ENCODE assay signal across 29 mouse cellular contexts in the genomic region with DNA sequence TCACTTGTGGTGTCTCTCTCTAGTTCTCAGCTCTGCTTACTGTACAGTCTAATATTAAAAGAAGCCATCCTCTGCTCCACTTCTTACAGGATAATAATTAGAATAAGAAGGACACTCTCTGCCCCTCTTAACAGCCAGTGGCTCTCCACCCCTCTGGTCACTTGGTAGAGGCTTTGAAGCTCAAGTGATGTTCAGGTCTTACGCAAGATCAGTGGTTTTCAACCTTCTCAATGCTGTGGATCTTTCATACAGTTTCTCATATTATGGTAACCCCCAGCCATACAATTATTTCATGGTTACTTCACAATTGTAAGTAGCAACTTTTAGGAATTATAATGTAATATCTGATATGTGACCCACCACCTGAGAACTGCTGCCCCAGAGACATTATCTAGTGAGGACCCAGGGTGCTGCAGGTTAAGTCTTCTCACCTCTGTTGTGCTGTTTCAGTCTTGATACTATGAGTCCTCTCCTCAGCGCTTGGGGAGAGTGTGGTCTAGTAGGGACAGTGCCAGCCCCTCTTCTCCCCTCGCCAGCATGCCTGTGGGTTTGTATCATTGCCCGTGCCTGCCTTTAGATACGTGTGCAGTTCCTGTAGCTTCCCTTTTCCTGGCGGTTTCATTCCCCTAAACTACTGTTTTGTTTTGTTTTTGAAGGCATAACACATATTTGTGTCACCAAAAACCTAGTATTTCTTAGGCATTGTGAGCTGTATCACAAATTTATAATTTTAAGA.
DNase-seq lines count a peak whose midpoint lies in the region; ATAC-seq and TF ChIP-seq lines count a peak whose summit lies in the region.
"Had no signal": no experiment of that assay in that cellular context is flagged by ENCODE, and none has a peak within 500 bp of the region (broad histone marks: within the 10 kb centered on the region; RNA-seq: fewer than 3 reads in every experiment).

No protein-coding gene starts in this region.

- H3K4me2 ChIP-seq in midbrain, embryonic 13.5 days (replicated peaks), result no peak overlapping the region
- H3K4me2 ChIP-seq: forebrain, embryonic 13.5 days; heart, embryonic 15.5 days; hindbrain, embryonic 14.5 days; limb, embryonic 12.5 days; midbrain, embryonic 12.5 days; neural tube, embryonic 15.5 days; stomach, embryonic 15.5 days had no signal

- no peaks in the 10 kb centered on the region for H3K9me3 ChIP-seq in midbrain, embryonic 13.5 days
- H3K9me3 ChIP-seq: forebrain, embryonic 13.5 days; G1E; heart, embryonic 15.5 days; limb, embryonic 12.5 days; midbrain, embryonic 12.5 days; neural tube, embryonic 15.5 days; stomach, embryonic 15.5 days had no signal

- no peak for TF ChIP-seq CTCF in C2C12 (IDR thresholded peaks at IDR 0.05; ENCODE audit: control insufficient read depth, insufficient read depth, insufficient read length)

- ATAC-seq in common myeloid progenitor, adult 5-6 weeks (replicated peaks; ENCODE audit: low read depth, poor library complexity, severe bottlenecking), result peak; percentile 63
- ATAC-seq in megakaryocyte progenitor cell, adult 5-6 weeks (replicated peaks; ENCODE audit: poor library complexity), result peak; percentile 53
- no peak for ATAC-seq in midbrain, embryonic 13.5 days
- ATAC-seq: forebrain, embryonic 13.5 days; intestine, postnatal 0 days had no signal

- H3ac ChIP-seq in C2C12 (ENCODE audit: control insufficient read depth, insufficient read length, low read depth), result no peak overlapping the region

- peak; percentile 15 to 20 for DNase-seq in cerebellum, postnatal 14 days
- DNase-seq in cerebellum, postnatal 36 days, result no peak
- DNase-seq in embryo, embryonic 10 days (ENCODE audit: low spot score), result no peak
- no peak for DNase-seq in layer of hippocampus, postnatal 25 days (ENCODE audit: extremely low spot score in 1 of 2, low spot score in 1 of 2)
- DNase-seq: adrenal gland, postnatal 25 days; B cell, adult 2 months; gastrocnemius, postnatal 10 days; heart, postnatal 36 days; kidney, adult 9 months; kidney, postnatal 10 days; lung, postnatal 4 days; retina, postnatal 1 day; right cerebral cortex, postnatal 14 days; thymus, postnatal 25 days had no signal

- H3K79me2 ChIP-seq in C2C12 (ENCODE audit: control insufficient read depth, insufficient read depth), result peaks cover 93% of the 10 kb centered on the region

- no peak overlapping the region for H3K27ac ChIP-seq in midbrain, embryonic 13.5 days
- H3K27ac ChIP-seq: forebrain, embryonic 13.5 days; heart, embryonic 15.5 days; hindbrain, embryonic 14.5 days; left cerebral cortex, adult 2 months; limb, embryonic 12.5 days; midbrain, embryonic 12.5 days; neural tube, embryonic 15.5 days; stomach, embryonic 15.5 days had no signal

- no peak overlapping the region for H3K4me3 ChIP-seq in C2C12 (ENCODE audit: insufficient read depth, poor library complexity, severe bottlenecking)
- no peak overlapping the region for H3K4me3 ChIP-seq in midbrain, embryonic 13.5 days (replicated peaks)
- H3K4me3 ChIP-seq: forebrain, embryonic 13.5 days; heart, embryonic 15.5 days; left cerebral cortex, adult 2 months; limb, embryonic 12.5 days; midbrain, embryonic 12.5 days; neural tube, embryonic 15.5 days; stomach, embryonic 15.5 days had no signal

- peaks cover 13% of the 10 kb centered on the region for H3K4me1 ChIP-seq in midbrain, embryonic 13.5 days (replicated peaks)
- H3K4me1 ChIP-seq: stomach, embryonic 15.5 days had no signal

- no peak overlapping the region for H3K9ac ChIP-seq in midbrain, embryonic 13.5 days (replicated peaks)
- H3K9ac ChIP-seq: forebrain, embryonic 13.5 days; heart, embryonic 15.5 days; hindbrain, embryonic 14.5 days; limb, embryonic 12.5 days; midbrain, embryonic 12.5 days; neural tube, embryonic 15.5 days; stomach, embryonic 15.5 days had no signal

- no peaks in the 10 kb centered on the region for H3K27me3 ChIP-seq in C2C12 (ENCODE audit: control insufficient read depth, insufficient read depth, insufficient read length)
- no peaks in the 10 kb centered on the region for H3K27me3 ChIP-seq in midbrain, embryonic 13.5 days
- H3K27me3 ChIP-seq: CH12.LX; forebrain, embryonic 13.5 days; heart, embryonic 15.5 days; limb, embryonic 12.5 days; midbrain, embryonic 12.5 days; neural tube, embryonic 15.5 days; stomach, embryonic 15.5 days had no signal

- H3K36me3 ChIP-seq in C2C12 (ENCODE audit: control insufficient read depth, insufficient read depth), result no peaks in the 10 kb centered on the region
- no peaks in the 10 kb centered on the region for H3K36me3 ChIP-seq in midbrain, embryonic 13.5 days
- H3K36me3 ChIP-seq: heart, embryonic 15.5 days; limb, embryonic 12.5 days; midbrain, embryonic 12.5 days; neural tube, embryonic 15.5 days; stomach, embryonic 15.5 days had no signal

- H3K79me3 ChIP-seq in C2C12 (ENCODE audit: low read depth), result peaks cover 30% of the 10 kb centered on the region

- 89% methylated on average over 6 of the region's 6 CpGs for WGBS in midbrain, embryonic 13.5 days

TF ChIP-seq in C2C12, 6 proteins besides CTCF, POLR2A, EP300 and RAD21:
- TF ChIP-seq CEBPB (IDR thresholded peaks at IDR 0.05; ENCODE audit: low read depth) (peak; percentile 46), MYOD1 (IDR thresholded peaks at IDR 0.05; ENCODE audit: control insufficient read depth, insufficient read length, low read depth) (no peak), USF1 (IDR thresholded peaks at IDR 0.05; ENCODE audit: low read depth) (no peak), FOSL1 (IDR thresholded peaks at IDR 0.05; ENCODE audit: insufficient read depth, low read length, poor library complexity, severe bottlenecking) (no peak)

Comparison
In these comparisons a context has a peak if more than half of its experiments do, and no peak if none do; other contexts are left out.
1. DNase-seq: peak in cerebellum, postnatal 14 days (2 of 2); none in cerebellum, postnatal 36 days (0 of 2), embryo, embryonic 10 days (single experiment) and layer of hippocampus, postnatal 25 days (0 of 2).